Mouse (Mus musculus): Measurements from ENCODE around the gene Adamts2. TPM values are rescaled to one million over a fixed set of nuclear protein-coding genes. Genes with fewer than 3 reads are reported as not detected.

The Adamts2 gene
- polyA plus RNA-seq, 1 experiment from 2014 or later, result 29.4 TPM

GRCm38 (mm10) chr11:50683821-50684220, 81.9 kb downstream of the Adamts2 start:
- TF ChIP-seq EP300 (IDR thresholded peaks at IDR 0.05) (no peak), CTCF (IDR thresholded peaks at IDR 0.05) (no peak)
- 67% methylated on average over 2 of the region's 2 CpGs for WGBS

GRCm38 (mm10) chr11:50688584-50688983, 86.7 kb downstream of the Adamts2 start:
- Histone ChIP-seq H3K36me3 (ENCODE audit: insufficient read depth, low read length) (no peaks in the 10 kb centered on the region), H3K27me3 (replicated peaks; ENCODE audit: insufficient read depth, low read length) (no peaks in the 10 kb centered on the region), H3K9ac (replicated peaks; ENCODE audit: low read depth) (no peak overlapping the region), H3K4me2 (replicated peaks; ENCODE audit: low read depth, low read length) (no peak overlapping the region), H3K9me3 (ENCODE audit: low read length) (no peaks in the 10 kb centered on the region), H3K4me1 (ENCODE audit: insufficient read depth, low read depth, low read length) (no peaks in the 10 kb centered on the region), H3K4me3 (ENCODE audit: low read depth, low read length) (no peak overlapping the region), H3K27ac (ENCODE audit: low read length) (no peak overlapping the region)
- TF ChIP-seq CTCF (IDR thresholded peaks at IDR 0.05) (peak; percentile 41), EP300 (IDR thresholded peaks at IDR 0.05) (no peak)
- no peak for ATAC-seq
- DNase-seq (ENCODE audit: low spot score), result no peak
- WGBS, result 92% methylated on average over 3 of the region's 3 CpGs

More at GRCm38 (mm10) chr11:50683821-50684220, 81.9 kb downstream of the Adamts2 start:
- no peaks in the 10 kb centered on the region for H3K27me3 ChIP-seq (replicated peaks; ENCODE audit: insufficient read depth, low read length)
- H3K4me2 ChIP-seq (replicated peaks; ENCODE audit: low read depth, low read length), result no peak overlapping the region
- H3K9me3 ChIP-seq (ENCODE audit: low read length), result no peaks in the 10 kb centered on the region
- H3K36me3 ChIP-seq (ENCODE audit: insufficient read depth, low read length), result no peaks in the 10 kb centered on the region
- no peak for ATAC-seq
- H3K4me1 ChIP-seq (ENCODE audit: insufficient read depth, low read depth, low read length), result no peaks in the 10 kb centered on the region
- DNase-seq (ENCODE audit: low spot score), result no peak
- no peak overlapping the region for H3K9ac ChIP-seq (replicated peaks; ENCODE audit: low read depth)
- H3K4me3 ChIP-seq (ENCODE audit: low read depth, low read length), result no peak overlapping the region
- H3K27ac ChIP-seq (ENCODE audit: low read length), result no peak overlapping the region

DNA sequence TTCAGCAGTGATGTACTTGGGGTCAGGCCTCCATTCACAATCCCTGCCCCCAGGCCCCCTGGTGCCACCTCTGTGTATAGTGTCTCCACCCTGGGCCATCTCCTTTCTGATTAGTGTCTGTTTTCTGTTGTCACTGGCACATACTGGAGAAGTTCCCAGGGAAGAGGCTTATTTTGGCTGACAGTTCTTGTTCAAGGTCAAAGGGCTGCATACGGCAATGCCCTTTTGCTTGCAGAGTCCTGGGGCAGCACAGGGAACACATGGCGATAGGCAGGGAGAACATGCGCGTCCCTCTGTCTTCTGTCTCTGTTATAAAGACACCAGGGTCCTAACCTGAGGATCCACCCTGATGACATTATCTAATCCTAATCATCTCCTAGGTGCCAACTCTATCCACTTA, 87.8 kb downstream of the Adamts2 start:
- H3K9ac ChIP-seq (replicated peaks; ENCODE audit: low read depth), result no peak overlapping the region
- no peak for ATAC-seq

GRCm38 (mm10) chr11:50699971-50700370, 98.1 kb downstream of the Adamts2 start:
- H3K9me3 ChIP-seq (ENCODE audit: low read length), result no peaks in the 10 kb centered on the region
- no peak for TF ChIP-seq EP300 (IDR thresholded peaks at IDR 0.05)
- TF ChIP-seq CTCF (IDR thresholded peaks at IDR 0.05), result no peak
- H3K4me2 ChIP-seq (replicated peaks; ENCODE audit: low read depth, low read length), result no peak overlapping the region
- no peaks in the 10 kb centered on the region for H3K27me3 ChIP-seq (replicated peaks; ENCODE audit: insufficient read depth, low read length)
- 70% methylated on average over 12 of the region's 12 CpGs for WGBS
- no peak overlapping the region for H3K4me3 ChIP-seq (ENCODE audit: low read depth, low read length)
- ATAC-seq (no peak), DNase-seq (ENCODE audit: low spot score) (no peak)
- H3K4me1 ChIP-seq (ENCODE audit: insufficient read depth, low read depth, low read length), result no peaks in the 10 kb centered on the region
- no peak overlapping the region for H3K27ac ChIP-seq (ENCODE audit: low read length)
- H3K9ac ChIP-seq (replicated peaks; ENCODE audit: low read depth), result no peak overlapping the region
- H3K36me3 ChIP-seq (ENCODE audit: insufficient read depth, low read length), result no peaks in the 10 kb centered on the region

More for the DNA sequence above, 87.8 kb downstream of the Adamts2 start:
- no peak overlapping the region for H3K4me3 ChIP-seq (ENCODE audit: low read depth, low read length)
- no peak overlapping the region for H3K27ac ChIP-seq (ENCODE audit: low read length)
- no peak overlapping the region for H3K4me2 ChIP-seq (replicated peaks; ENCODE audit: low read depth, low read length)
- no peaks in the 10 kb centered on the region for H3K9me3 ChIP-seq (ENCODE audit: low read length)
- no peaks in the 10 kb centered on the region for H3K36me3 ChIP-seq (ENCODE audit: insufficient read depth, low read length)
- DNase-seq (ENCODE audit: low spot score), result no peak
- TF ChIP-seq CTCF (IDR thresholded peaks at IDR 0.05), result no peak
- TF ChIP-seq EP300 (IDR thresholded peaks at IDR 0.05), result no peak
- H3K27me3 ChIP-seq (replicated peaks; ENCODE audit: insufficient read depth, low read length), result no peaks in the 10 kb centered on the region
- 95% methylated on average over 4 of the region's 4 CpGs for WGBS
- H3K4me1 ChIP-seq (ENCODE audit: insufficient read depth, low read depth, low read length), result no peaks in the 10 kb centered on the region

DNA sequence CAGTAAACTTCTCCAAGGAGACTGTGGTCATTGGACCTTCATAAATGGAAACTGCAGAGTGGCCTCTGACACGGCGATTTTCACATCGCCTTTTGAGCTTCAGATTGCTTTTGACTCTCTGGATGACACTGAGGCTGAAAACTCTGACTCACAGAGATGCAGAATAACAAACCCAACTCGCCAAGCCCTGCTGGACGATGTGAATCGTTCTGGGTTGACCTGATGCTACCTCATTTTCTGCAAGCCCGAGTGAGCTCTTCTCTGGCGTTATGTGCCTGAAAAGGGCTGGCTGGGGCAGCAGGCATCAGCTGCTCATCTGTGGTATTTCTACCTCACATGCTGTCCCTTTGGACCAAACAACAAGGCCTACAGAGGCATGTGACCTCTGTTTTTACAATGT, 98.6 kb downstream of the Adamts2 start:
- no peak overlapping the region for H3K9ac ChIP-seq (replicated peaks; ENCODE audit: low read depth)
- ATAC-seq (no peak), DNase-seq (ENCODE audit: low spot score) (no peak)
- no peak overlapping the region for H3K4me3 ChIP-seq (ENCODE audit: low read depth, low read length)
- H3K27ac ChIP-seq (ENCODE audit: low read length), result no peak overlapping the region
- no peaks in the 10 kb centered on the region for H3K27me3 ChIP-seq (replicated peaks; ENCODE audit: insufficient read depth, low read length)
- no peak overlapping the region for H3K4me2 ChIP-seq (replicated peaks; ENCODE audit: low read depth, low read length)
- no peak for TF ChIP-seq CTCF (IDR thresholded peaks at IDR 0.05)
- H3K36me3 ChIP-seq (ENCODE audit: insufficient read depth, low read length), result no peaks in the 10 kb centered on the region
- WGBS, result 78% methylated on average over 8 of the region's 8 CpGs
- no peaks in the 10 kb centered on the region for H3K9me3 ChIP-seq (ENCODE audit: low read length)
- no peaks in the 10 kb centered on the region for H3K4me1 ChIP-seq (ENCODE audit: insufficient read depth, low read depth, low read length)

GRCm38 (mm10) chr11:50703397-50703796, 101.5 kb downstream of the Adamts2 start:
- no peak for ATAC-seq
- WGBS, result 67% methylated on average over 7 of the region's 7 CpGs

GRCm38 (mm10) chr11:50704511-50704910, 102.6 kb downstream of the Adamts2 start:
- Histone ChIP-seq H3K4me3 (ENCODE audit: low read depth, low read length) (no peak overlapping the region), H3K27me3 (replicated peaks; ENCODE audit: insufficient read depth, low read length) (no peaks in the 10 kb centered on the region), H3K4me1 (ENCODE audit: insufficient read depth, low read depth, low read length) (no peaks in the 10 kb centered on the region), H3K9me3 (ENCODE audit: low read length) (no peaks in the 10 kb centered on the region), H3K36me3 (ENCODE audit: insufficient read depth, low read length) (no peaks in the 10 kb centered on the region), H3K27ac (ENCODE audit: low read length) (no peak overlapping the region), H3K4me2 (replicated peaks; ENCODE audit: low read depth, low read length) (no peak overlapping the region), H3K9ac (replicated peaks; ENCODE audit: low read depth) (no peak overlapping the region)
- WGBS, result 47% methylated on average over 2 of the region's 2 CpGs
- no peak for DNase-seq (ENCODE audit: low spot score)
- ATAC-seq, result no peak
- TF ChIP-seq CTCF (IDR thresholded peaks at IDR 0.05) (no peak), EP300 (IDR thresholded peaks at IDR 0.05) (no peak)

More at GRCm38 (mm10) chr11:50703397-50703796, 101.5 kb downstream of the Adamts2 start:
- DNase-seq (ENCODE audit: low spot score), result no peak
- Histone ChIP-seq H3K4me1 (ENCODE audit: insufficient read depth, low read depth, low read length) (no peaks in the 10 kb centered on the region), H3K27me3 (replicated peaks; ENCODE audit: insufficient read depth, low read length) (no peaks in the 10 kb centered on the region), H3K4me3 (ENCODE audit: low read depth, low read length) (no peak overlapping the region), H3K9ac (replicated peaks; ENCODE audit: low read depth) (no peak overlapping the region), H3K4me2 (replicated peaks; ENCODE audit: low read depth, low read length) (no peak overlapping the region), H3K36me3 (ENCODE audit: insufficient read depth, low read length) (no peaks in the 10 kb centered on the region), H3K27ac (ENCODE audit: low read length) (no peak overlapping the region), H3K9me3 (ENCODE audit: low read length) (no peaks in the 10 kb centered on the region)
- TF ChIP-seq CTCF (IDR thresholded peaks at IDR 0.05), result no peak
- TF ChIP-seq EP300 (IDR thresholded peaks at IDR 0.05), result no peak

Data from lung, postnatal 0 days (tissue).